Mouse (Mus musculus) kidney, adult 2 months (tissue): Measurements from ENCODE around the gene Stn1. TPM values are rescaled to one million over a fixed set of nuclear protein-coding genes. Genes with fewer than 3 reads are reported as not detected.

Source experiments
- DNase-seq: peaks from one replicate; pipeline ENCODE4 v3.0.0; 2021
- H3K27ac ChIP-seq: fragments of 200-500 bp; 2 replicates; pipeline ENCODE4 v1.5.1; 2012; ENCODE audit warnings: low read depth, low read length, control low read depth, inconsistent platforms; ENCODE audit not compliant: insufficient read depth
- H3K27me3 ChIP-seq: fragments of 200-500 bp; replicated peaks from 2 replicates; pipeline ENCODE4 v1.6.1; 2012; ENCODE audit warnings: mild to moderate bottlenecking, moderate library complexity, low read length, inconsistent platforms; ENCODE audit not compliant: control insufficient read depth, insufficient read depth
- H3K36me3 ChIP-seq: fragments of 200-500 bp; 2 replicates; pipeline ENCODE4 v1.6.1; 2012; ENCODE audit warnings: mild to moderate bottlenecking, moderate library complexity, low read length, inconsistent platforms; ENCODE audit not compliant: control insufficient read depth, insufficient read depth
- H3K4me1 ChIP-seq: fragments of 200-500 bp; 2 replicates; pipeline ENCODE4 v1.6.1; 2011; ENCODE audit warnings: low read length; ENCODE audit not compliant: control insufficient read depth, insufficient read depth
- H3K4me3 ChIP-seq: fragments of 200-500 bp; 2 replicates; pipeline ENCODE4 v1.5.1; 2011; ENCODE audit warnings: mild to moderate bottlenecking, low read depth, low read length, control low read depth; ENCODE audit not compliant: insufficient read depth
- CTCF ChIP-seq: fragments of 200-500 bp; conservative IDR thresholded peaks from 2 replicates; pipeline ENCODE4 v1.5.1; 2011; ENCODE audit warnings: low read depth, mild to moderate bottlenecking, control low read depth, low read length, moderate library complexity, mixed read lengths; ENCODE audit not compliant: insufficient read depth, insufficient read length
- POLR2A ChIP-seq: fragments of 200-500 bp; IDR thresholded peaks from one replicate; pipeline ENCODE4 v1.6.1; 2011; ENCODE audit warnings: low read depth, low read length, control low read depth
- WGBS: fragments of 180-500 bp; shearing (Covaris S2); methylation state at CpG from one replicate; pipeline ENCODE4 v1.1.7; 2018; 5-methylcytosine and 5-hydroxymethylcytosine counted together
- polyA plus RNA-seq: library from polyadenylated mRNA; depleted of rRNA; stranded (reverse); fragments of >200 nt; gene quantifications from 2 replicates; pipeline ENCODE4 v1.2.3, GENCODE M21; 2012

Gene Stn1
- polyA plus RNA-seq, 1 experiment = 12.3 TPM

GRCm38 (mm10) chr19:47461386-47461785 lies 75.9 kb downstream of the Stn1 start:
- H3K27ac ChIP-seq = no peak overlapping the region
- no peaks in the 10 kb centered on the region for H3K4me1 ChIP-seq
- no peaks in the 10 kb centered on the region for H3K27me3 ChIP-seq
- 70% methylated on average over 9 of the region's 9 CpGs for WGBS
- peak; percentile 34 for DNase-seq
- H3K36me3 ChIP-seq = no peaks in the 10 kb centered on the region
- no peak overlapping the region for H3K4me3 ChIP-seq
- no peak for TF ChIP-seq POLR2A

DNA sequence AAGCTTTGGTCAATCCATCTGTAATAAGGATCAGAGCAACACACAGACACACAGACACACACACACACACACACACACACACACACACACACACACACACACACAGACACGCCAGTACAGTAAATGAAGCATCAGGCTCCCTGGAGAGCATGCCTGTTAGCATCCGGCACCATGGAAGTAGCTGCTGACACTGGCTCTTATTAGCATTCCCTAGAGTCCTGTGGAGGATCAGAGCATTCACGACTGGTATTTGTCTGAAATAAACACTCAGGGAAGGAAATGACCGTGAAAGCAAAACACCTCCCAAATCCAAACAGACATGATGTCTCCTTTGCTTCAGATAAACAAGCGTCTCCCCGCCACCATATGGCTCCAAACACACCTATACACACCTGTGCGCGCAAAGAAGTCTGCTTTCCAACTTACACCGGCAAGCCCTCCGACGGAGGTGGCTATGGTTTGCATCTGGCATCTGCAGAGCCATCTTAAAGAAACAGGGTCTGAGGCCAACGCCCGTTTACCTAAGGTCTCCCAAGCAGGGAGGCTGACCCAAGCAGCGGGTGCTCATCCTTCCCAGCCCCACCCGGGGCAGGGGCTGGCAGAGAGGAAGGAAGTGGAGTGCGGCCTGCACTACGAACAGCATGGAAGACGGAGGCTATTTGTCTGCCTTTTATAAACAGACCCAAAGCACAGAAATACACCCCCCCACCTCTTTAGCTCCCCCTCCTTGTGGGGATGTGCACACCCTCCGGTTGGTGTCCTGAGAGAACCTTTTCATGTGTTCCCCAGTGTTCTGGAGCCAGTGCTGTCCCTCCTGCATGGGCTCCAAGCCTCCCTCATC lies 77.0 kb downstream of the Stn1 start:
- TF ChIP-seq CTCF (no peak), POLR2A (no peak)
- Histone ChIP-seq H3K4me1 (no peaks in the 10 kb centered on the region), H3K36me3 (no peaks in the 10 kb centered on the region), H3K27ac (peak overlapping the region; percentile 19; the same call in 1 of the 2 replicates), H3K27me3 (no peaks in the 10 kb centered on the region), H3K4me3 (no peak overlapping the region)
- WGBS = 64% methylated on average over 19 of the region's 19 CpGs
- DNase-seq = no peak

GRCm38 (mm10) chr19:47459214-47459613 lies 78.1 kb downstream of the Stn1 start:
- Histone ChIP-seq H3K36me3 (no peaks in the 10 kb centered on the region), H3K4me3 (no peak overlapping the region), H3K27me3 (no peaks in the 10 kb centered on the region), H3K27ac (peak overlapping the region; percentile 57; the same call in 1 of the 2 replicates), H3K4me1 (no peaks in the 10 kb centered on the region)
- TF ChIP-seq CTCF (no peak), POLR2A (no peak)
- 92% methylated on average over 5 of the region's 5 CpGs for WGBS
- DNase-seq = no peak

GRCm38 (mm10) chr19:47458504-47459161 lies 78.7 kb downstream of the Stn1 start:
- Histone ChIP-seq H3K4me3 (no peak overlapping the region), H3K4me1 (0 out of 2 replicates have a peak, but pooled peaks cover 2% of the 10 kb centered on the region), H3K27ac (peak overlapping the region; percentile 57), H3K27me3 (no peaks in the 10 kb centered on the region), H3K36me3 (no peaks in the 10 kb centered on the region)
- 57% methylated on average over 17 of the region's 17 CpGs for WGBS
- no peak for DNase-seq
- TF ChIP-seq CTCF (no peak), POLR2A (no peak)

- peak; percentile 69 for DNase-seq
- no peaks in the 10 kb centered on the region for H3K36me3 ChIP-seq
- H3K4me1 ChIP-seq = 0 out of 2 replicates have a peak, but pooled peaks cover 4% of the 10 kb centered on the region
- TF ChIP-seq CTCF (no peak), POLR2A (no peak)
- H3K4me3 ChIP-seq = no peak overlapping the region
- 50% methylated on average over 13 of the region's 13 CpGs for WGBS
- H3K27me3 ChIP-seq = no peaks in the 10 kb centered on the region
- H3K27ac ChIP-seq = peak overlapping the region; percentile 53
These were observed 79.4 kb downstream of the Stn1 start for GRCm38 (mm10) chr19:47457711-47458503.

DNA sequence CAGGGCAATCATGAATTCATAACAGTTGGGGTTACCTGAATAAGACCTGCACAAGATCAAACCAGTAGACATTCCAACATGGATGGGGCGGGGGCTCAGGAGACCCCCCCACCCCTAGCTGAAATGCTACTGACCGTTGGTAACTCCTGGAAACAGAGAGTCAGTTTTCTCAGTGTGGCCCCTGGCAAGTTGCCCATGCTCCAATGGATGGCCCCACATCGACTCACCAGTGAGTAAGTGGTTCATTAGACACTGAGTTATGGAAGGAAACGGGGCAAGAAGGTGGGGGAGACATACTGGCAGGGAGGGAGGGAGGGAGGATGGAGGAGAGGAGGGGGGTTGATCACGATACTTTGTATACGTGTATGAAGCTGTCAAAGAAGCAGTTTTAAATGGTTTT lies 81.3 kb downstream of the Stn1 start:
- no peaks in the 10 kb centered on the region for H3K27me3 ChIP-seq
- H3K27ac ChIP-seq = no peak overlapping the region
- no peaks in the 10 kb centered on the region for H3K36me3 ChIP-seq
- H3K4me1 ChIP-seq = peaks cover 10% of the 10 kb centered on the region
- TF ChIP-seq CTCF (no peak), POLR2A (no peak)
- H3K4me3 ChIP-seq = no peak overlapping the region
- DNase-seq = no peak
- WGBS = 58% methylated on average over 6 of the region's 6 CpGs
